Mouse (Mus musculus): ENCODE results near the gene Dync1h1. TPM values are rescaled to one million over a fixed set of nuclear protein-coding genes. Genes with fewer than 3 reads are reported as not detected.

Dync1h1 gene
- 89.0 and 94.3 TPM in 2 replicates for polyA plus RNA-seq (2014; fragmentation: Nextera tagmentation; extraction: Ambion mirVana)

DNA sequence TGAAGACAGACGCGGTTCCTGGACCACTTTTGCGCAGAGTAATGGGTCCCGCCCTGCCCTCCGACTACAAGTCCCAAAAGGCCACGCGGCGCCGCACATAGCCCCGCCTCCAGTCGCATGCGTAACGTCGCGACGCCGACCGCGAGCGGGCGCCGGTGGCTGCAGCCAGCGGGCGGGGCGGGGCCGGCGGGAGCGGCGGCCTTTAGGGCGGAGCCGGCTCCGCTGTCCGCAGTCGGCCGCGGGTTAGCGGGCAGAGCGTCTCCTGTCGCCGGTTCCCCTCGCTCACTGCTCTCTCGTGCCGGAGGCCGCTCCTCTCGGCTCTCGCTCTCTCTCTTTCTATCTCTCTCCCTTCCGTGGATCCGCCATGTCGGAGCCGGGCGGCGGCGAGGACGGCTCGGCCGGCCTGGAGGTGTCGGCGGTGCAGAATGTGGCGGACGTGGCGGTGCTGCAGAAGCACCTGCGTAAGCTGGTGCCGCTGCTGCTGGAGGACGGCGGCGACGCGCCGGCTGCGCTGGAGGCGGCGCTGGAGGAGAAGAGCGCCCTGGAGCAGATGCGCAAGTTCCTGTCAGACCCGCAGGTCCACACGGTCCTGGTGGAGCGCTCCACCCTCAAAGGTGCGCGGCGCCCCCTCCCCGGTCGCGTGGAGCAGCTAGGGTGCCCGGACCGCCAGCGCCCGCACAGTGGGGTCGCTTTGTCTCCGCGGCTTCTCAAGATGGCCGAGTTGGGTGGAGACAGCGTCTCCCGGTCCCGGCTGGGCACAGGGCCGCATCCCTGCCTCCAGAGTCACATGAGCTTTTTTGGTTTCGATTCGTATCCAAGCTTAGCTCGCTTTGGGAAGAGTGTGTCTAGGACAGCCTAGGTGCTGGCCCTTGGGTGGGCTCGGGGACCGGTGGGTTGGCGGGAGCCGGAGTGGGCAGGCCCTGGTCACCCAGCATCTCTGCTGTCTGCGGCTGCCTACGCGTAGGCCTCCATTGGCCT is at the start of gene Dync1h1:
Gene Dync1h1 (plus strand): TSS at position 212 of the 978 bp plus-strand sequence.
- Histone ChIP-seq H3K4me1 (ENCODE audit: control insufficient read depth, insufficient read depth, low read length) (peaks cover 17% of the 10 kb centered on the region), H3K27me3 (replicated peaks; ENCODE audit: control insufficient read depth, insufficient read depth, low read length) (no peaks in the 10 kb centered on the region), H3K4me2 (ENCODE audit: low read length) (peak within 1 kb of the TSS; percentile 92), H3K9me3 (replicated peaks; ENCODE audit: control insufficient read depth, low read length) (no peaks in the 10 kb centered on the region), H3K9ac (ENCODE audit: low read length) (peak within 1 kb of the TSS; percentile 98), H3K4me3 (ENCODE audit: low read depth, low read length) (peak within 1 kb of the TSS; percentile 99), H3K36me3 (ENCODE audit: control insufficient read depth, insufficient read depth, low read length) (no peaks in the 10 kb centered on the region), H3K27ac (ENCODE audit: low read depth, low read length) (peak within 1 kb of the TSS; percentile 97)
- ATAC-seq: peak; percentile 96
- under 1% methylated on average over 103 of the region's 105 CpGs for WGBS
- DNase-seq (ENCODE audit: low spot score): peak; percentile 96

DNA sequence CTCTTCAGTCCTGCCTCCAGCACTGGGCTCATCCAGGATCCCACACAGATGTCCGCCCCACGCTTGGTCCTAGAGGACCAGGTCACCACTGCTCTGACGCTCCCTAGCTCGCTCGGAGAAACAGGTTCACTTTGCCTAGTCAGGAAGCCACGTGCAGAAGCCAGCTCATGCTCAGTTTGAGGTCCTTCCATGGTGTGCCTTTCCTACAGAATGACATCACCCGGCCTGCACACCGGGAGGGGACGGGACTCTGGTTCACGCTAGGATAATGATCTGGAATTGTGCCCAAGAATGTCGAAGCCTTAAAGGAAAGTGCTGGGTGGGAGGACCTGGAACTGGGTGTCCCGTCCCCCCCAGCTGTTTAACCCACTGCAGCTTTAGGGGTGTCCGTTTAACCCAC is 49.1 kb upstream of the Dync1h1 start:
- no peak overlapping the region for H3K4me2 ChIP-seq (ENCODE audit: low read length)
- peak; percentile 6 for DNase-seq (ENCODE audit: low spot score)
- no peak overlapping the region for H3K27ac ChIP-seq (ENCODE audit: low read depth, low read length)
- peaks cover 84% of the 10 kb centered on the region for H3K36me3 ChIP-seq (ENCODE audit: control insufficient read depth, insufficient read depth, low read length)
- H3K9ac ChIP-seq (ENCODE audit: low read length): no peak overlapping the region
- no peak overlapping the region for H3K4me3 ChIP-seq (ENCODE audit: low read depth, low read length)
- no peaks in the 10 kb centered on the region for H3K9me3 ChIP-seq (replicated peaks; ENCODE audit: control insufficient read depth, low read length)
- no peaks in the 10 kb centered on the region for H3K4me1 ChIP-seq (ENCODE audit: control insufficient read depth, insufficient read depth, low read length)
- no peaks in the 10 kb centered on the region for H3K27me3 ChIP-seq (replicated peaks; ENCODE audit: control insufficient read depth, insufficient read depth, low read length)
- ATAC-seq: no peak
- 69% methylated on average over 13 of the region's 13 CpGs for WGBS

DNA sequence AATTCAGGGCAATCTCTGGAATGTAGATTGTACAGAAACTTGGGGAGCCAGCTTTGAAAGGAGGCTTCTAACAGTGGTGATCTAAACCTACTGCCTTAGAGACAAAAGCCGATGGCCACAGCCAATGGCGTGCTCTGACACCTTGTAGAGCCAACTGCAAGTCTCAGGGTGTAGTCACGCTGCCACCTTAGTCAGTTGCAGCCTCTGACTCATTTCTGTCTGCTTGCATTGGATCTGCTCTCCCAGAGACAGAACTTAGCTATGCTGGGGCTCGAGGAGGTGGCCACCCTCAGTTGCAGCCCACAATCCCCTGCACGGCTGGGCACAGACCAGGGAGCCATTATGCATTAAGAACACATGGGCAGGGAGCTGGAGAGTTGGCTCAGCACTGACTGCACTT is 47.9 kb upstream of the Dync1h1 start:
- Histone ChIP-seq H3K4me3 (ENCODE audit: low read depth, low read length) (no peak overlapping the region), H3K27ac (ENCODE audit: low read depth, low read length) (no peak overlapping the region), H3K27me3 (replicated peaks; ENCODE audit: control insufficient read depth, insufficient read depth, low read length) (no peaks in the 10 kb centered on the region), H3K9ac (ENCODE audit: low read length) (no peak overlapping the region), H3K4me2 (ENCODE audit: low read length) (no peak overlapping the region), H3K9me3 (replicated peaks; ENCODE audit: control insufficient read depth, low read length) (no peaks in the 10 kb centered on the region), H3K4me1 (ENCODE audit: control insufficient read depth, insufficient read depth, low read length) (no peaks in the 10 kb centered on the region), H3K36me3 (ENCODE audit: control insufficient read depth, insufficient read depth, low read length) (peaks cover 81% of the 10 kb centered on the region)
- 94% methylated on average over 5 of the region's 5 CpGs for WGBS
- DNase-seq (ENCODE audit: low spot score) (no peak), ATAC-seq (no peak)

DNA sequence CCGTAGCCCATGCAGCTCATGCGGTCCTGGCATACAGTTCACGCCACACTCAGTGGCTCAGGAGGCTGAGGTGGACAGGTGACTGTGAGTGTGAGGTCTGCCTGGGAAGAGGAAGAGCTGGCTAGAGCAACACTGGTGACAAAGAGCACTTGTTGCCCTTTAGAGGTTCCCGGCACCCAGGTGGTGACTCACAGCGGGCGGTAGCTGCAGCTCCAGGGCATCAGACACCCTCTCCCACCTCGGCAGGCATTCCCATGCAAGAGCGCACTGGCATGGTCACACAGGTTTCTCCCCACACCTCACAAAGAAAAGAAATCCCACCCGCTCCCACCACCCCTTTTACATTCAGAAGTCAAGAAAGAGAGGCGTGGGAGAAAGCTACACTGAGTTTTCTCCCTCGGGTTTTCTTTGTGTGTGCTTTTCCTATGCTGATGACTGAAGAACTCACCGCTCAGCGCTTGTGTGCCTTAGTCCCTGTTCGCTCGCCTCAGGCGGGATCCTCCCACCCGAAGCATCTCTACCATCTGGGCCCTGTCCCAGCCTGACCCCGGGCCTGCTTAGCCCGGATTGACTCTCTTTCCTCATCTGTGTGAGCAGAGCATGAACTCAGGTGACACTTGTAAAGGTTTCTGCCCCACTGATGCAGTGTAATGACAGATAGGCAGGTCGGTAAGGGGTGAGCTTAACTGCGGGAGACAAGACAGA is 45.6 kb upstream of the Dync1h1 start:
- DNase-seq (ENCODE audit: low spot score): no peak
- WGBS: 93% methylated on average over 21 of the region's 21 CpGs
- no peak overlapping the region for H3K4me3 ChIP-seq (ENCODE audit: low read depth, low read length)

DNA sequence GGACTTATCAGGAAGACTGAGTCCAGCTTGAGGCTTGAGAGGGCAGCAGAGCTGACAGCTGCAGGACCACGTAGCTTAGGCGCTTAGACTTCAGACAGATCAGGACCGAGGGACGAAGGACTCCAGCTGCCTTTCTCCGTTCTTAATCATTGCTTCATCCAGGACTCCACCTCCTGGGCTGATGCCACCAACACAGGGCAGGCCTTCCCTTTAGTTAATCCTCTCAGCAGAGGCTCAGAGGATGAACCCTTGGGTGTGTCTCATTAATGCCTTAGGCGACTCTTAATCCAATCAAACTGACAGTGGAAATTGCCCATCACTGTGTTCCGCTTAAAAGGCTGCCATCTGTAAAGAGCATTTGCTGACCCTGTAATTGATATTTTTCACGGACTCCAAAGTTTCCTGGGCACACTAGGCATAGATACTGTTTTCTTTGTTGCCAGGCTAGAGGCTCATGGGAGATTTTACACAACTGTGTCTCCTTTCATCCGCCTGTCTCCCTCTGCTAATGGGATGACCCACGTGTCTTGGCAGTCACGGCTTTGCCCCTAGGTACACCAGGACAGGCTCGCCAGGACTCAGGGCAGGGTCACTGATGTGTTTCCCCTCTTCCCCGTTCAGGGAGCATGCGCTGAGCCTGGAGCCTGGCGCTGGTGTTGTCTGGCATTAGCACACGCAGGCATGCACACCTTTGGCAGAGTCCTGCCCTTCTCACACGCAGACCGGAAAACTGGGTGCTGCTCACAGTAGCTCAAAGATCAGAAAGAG is 44.2 kb upstream of the Dync1h1 start:
- H3K4me3 ChIP-seq (ENCODE audit: low read depth, low read length): no peak overlapping the region
- no peak for ATAC-seq
- DNase-seq (ENCODE audit: low spot score): no peak

More for the DNA sequence above, 45.6 kb upstream of the Dync1h1 start:
- ATAC-seq: no peak
- Histone ChIP-seq H3K9me3 (replicated peaks; ENCODE audit: control insufficient read depth, low read length) (no peaks in the 10 kb centered on the region), H3K36me3 (ENCODE audit: control insufficient read depth, insufficient read depth, low read length) (peaks cover 78% of the 10 kb centered on the region), H3K4me2 (ENCODE audit: low read length) (no peak overlapping the region), H3K27ac (ENCODE audit: low read depth, low read length) (no peak overlapping the region), H3K9ac (ENCODE audit: low read length) (no peak overlapping the region), H3K27me3 (replicated peaks; ENCODE audit: control insufficient read depth, insufficient read depth, low read length) (no peaks in the 10 kb centered on the region), H3K4me1 (ENCODE audit: control insufficient read depth, insufficient read depth, low read length) (no peaks in the 10 kb centered on the region)

DNA sequence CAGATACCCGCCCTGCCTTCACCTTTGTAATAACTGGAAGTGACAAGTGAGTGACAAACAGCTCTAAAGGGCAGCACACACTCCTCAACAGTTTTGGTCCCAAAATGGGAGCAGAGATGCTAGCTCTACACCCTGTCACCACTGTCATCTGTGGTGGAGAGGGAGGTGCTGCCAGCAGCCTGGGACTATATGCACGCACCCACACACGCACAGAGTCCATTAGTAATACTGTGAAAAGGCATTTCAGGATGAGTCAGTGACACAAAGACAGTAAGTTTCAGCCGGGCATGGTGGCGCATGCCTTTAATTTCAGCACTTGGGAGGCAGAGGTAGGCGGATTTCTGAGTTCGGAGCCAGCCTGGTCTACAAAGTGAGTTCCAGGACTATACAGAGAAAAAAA is 43.1 kb upstream of the Dync1h1 start:
- no peak overlapping the region for H3K9ac ChIP-seq (ENCODE audit: low read length)
- H3K4me3 ChIP-seq (ENCODE audit: low read depth, low read length): no peak overlapping the region
- H3K9me3 ChIP-seq (replicated peaks; ENCODE audit: control insufficient read depth, low read length): no peaks in the 10 kb centered on the region
- no peak overlapping the region for H3K4me2 ChIP-seq (ENCODE audit: low read length)
- ATAC-seq: no peak
- no peaks in the 10 kb centered on the region for H3K4me1 ChIP-seq (ENCODE audit: control insufficient read depth, insufficient read depth, low read length)
- H3K27ac ChIP-seq (ENCODE audit: low read depth, low read length): no peak overlapping the region
- no peaks in the 10 kb centered on the region for H3K27me3 ChIP-seq (replicated peaks; ENCODE audit: control insufficient read depth, insufficient read depth, low read length)
- peaks cover 82% of the 10 kb centered on the region for H3K36me3 ChIP-seq (ENCODE audit: control insufficient read depth, insufficient read depth, low read length)
- DNase-seq (ENCODE audit: low spot score): no peak
- 96% methylated on average over 7 of the region's 7 CpGs for WGBS

More for the DNA sequence above, 44.2 kb upstream of the Dync1h1 start:
- no peaks in the 10 kb centered on the region for H3K9me3 ChIP-seq (replicated peaks; ENCODE audit: control insufficient read depth, low read length)
- no peaks in the 10 kb centered on the region for H3K4me1 ChIP-seq (ENCODE audit: control insufficient read depth, insufficient read depth, low read length)
- H3K9ac ChIP-seq (ENCODE audit: low read length): no peak overlapping the region
- H3K36me3 ChIP-seq (ENCODE audit: control insufficient read depth, insufficient read depth, low read length): peaks cover 83% of the 10 kb centered on the region
- H3K27ac ChIP-seq (ENCODE audit: low read depth, low read length): no peak overlapping the region
- H3K4me2 ChIP-seq (ENCODE audit: low read length): no peak overlapping the region
- 71% methylated on average over 18 of the region's 18 CpGs for WGBS
- H3K27me3 ChIP-seq (replicated peaks; ENCODE audit: control insufficient read depth, insufficient read depth, low read length): no peaks in the 10 kb centered on the region

DNA sequence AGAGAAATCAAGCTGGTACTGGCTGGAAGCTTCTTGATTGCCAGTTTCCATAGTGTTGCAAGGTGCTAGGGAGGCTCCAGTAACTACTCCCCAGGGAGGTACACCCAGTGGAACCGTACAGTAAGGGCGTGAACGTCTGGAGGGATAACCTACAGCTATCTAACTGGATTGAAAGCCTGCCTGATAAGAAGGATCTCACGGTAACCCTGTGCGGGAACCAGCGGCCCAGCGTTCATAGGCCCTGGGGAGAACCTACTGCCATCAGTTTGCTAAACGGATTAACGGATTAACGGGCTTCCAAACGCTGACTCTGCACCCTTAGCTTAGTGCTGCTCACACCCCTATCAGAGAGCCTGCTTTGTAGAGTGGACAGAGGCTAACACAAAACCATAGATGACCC is 37.9 kb upstream of the Dync1h1 start:
- 78% methylated on average over 11 of the region's 11 CpGs for WGBS
- no peaks in the 10 kb centered on the region for H3K27me3 ChIP-seq (replicated peaks; ENCODE audit: control insufficient read depth, insufficient read depth, low read length)
- H3K36me3 ChIP-seq (ENCODE audit: control insufficient read depth, insufficient read depth, low read length): peaks cover 78% of the 10 kb centered on the region
- no peak overlapping the region for H3K4me3 ChIP-seq (ENCODE audit: low read depth, low read length)
- H3K9ac ChIP-seq (ENCODE audit: low read length): no peak overlapping the region
- H3K4me1 ChIP-seq (ENCODE audit: control insufficient read depth, insufficient read depth, low read length): no peaks in the 10 kb centered on the region
- H3K4me2 ChIP-seq (ENCODE audit: low read length): no peak overlapping the region
- no peaks in the 10 kb centered on the region for H3K9me3 ChIP-seq (replicated peaks; ENCODE audit: control insufficient read depth, low read length)
- ATAC-seq (no peak), DNase-seq (ENCODE audit: low spot score) (no peak)
- H3K27ac ChIP-seq (ENCODE audit: low read depth, low read length): no peak overlapping the region

DNA sequence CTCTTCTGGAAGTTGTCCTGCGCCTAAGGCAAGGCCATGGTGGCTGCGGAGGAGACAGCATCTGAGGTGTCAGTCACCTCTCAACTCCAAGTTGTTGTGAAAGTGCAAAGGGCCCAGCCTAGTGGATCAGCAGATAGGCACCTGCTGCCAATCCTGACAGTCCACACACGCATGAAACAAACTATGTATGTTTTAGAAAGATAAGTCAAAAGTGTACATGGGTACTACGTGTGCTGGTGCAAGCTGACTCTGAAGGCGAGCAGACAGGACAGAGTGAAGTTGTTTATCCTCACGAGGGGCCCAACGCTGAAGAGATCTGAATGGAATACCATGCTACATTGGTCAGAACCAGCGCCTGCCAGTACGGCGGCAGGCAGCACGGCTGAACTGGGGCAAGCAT is 36.4 kb upstream of the Dync1h1 start:
- ATAC-seq (no peak), DNase-seq (ENCODE audit: low spot score) (no peak)
- H3K4me3 ChIP-seq (ENCODE audit: low read depth, low read length): no peak overlapping the region
- H3K36me3 ChIP-seq (ENCODE audit: control insufficient read depth, insufficient read depth, low read length): peaks cover 79% of the 10 kb centered on the region
- H3K9me3 ChIP-seq (replicated peaks; ENCODE audit: control insufficient read depth, low read length): no peaks in the 10 kb centered on the region
- no peak overlapping the region for H3K4me2 ChIP-seq (ENCODE audit: low read length)
- H3K27ac ChIP-seq (ENCODE audit: low read depth, low read length): no peak overlapping the region
- no peaks in the 10 kb centered on the region for H3K4me1 ChIP-seq (ENCODE audit: control insufficient read depth, insufficient read depth, low read length)
- H3K9ac ChIP-seq (ENCODE audit: low read length): no peak overlapping the region
- WGBS: 95% methylated on average over 11 of the region's 11 CpGs
- no peaks in the 10 kb centered on the region for H3K27me3 ChIP-seq (replicated peaks; ENCODE audit: control insufficient read depth, insufficient read depth, low read length)
